Mouse (Mus musculus): ENCODE data around the gene Sap30.
"Not testable (repeated sequence)": the region's sequence is repeated elsewhere in the genome, so short reads cannot be mapped to it uniquely, and the experiment has no call there.

Gene Sap30

GRCm38 (mm10) chr8:57487441-57488155, at the start of gene Sap30:
Gene Sap30 (minus strand): TSS chr8:57487860.
- DNase-seq (ENCODE audit: low spot score) = peak; percentile 99

- no peak for DNase-seq (ENCODE audit: low spot score)
Observed at GRCm38 (mm10) chr8:57536167-57536566, 48.5 kb upstream of the Sap30 start.

GRCm38 (mm10) chr8:57534495-57534894, 46.8 kb upstream of the Sap30 start:
- no peak for DNase-seq (ENCODE audit: low spot score)

GRCm38 (mm10) chr8:57533106-57533505, 45.4 kb upstream of the Sap30 start:
- DNase-seq (ENCODE audit: low spot score) = no peak

GRCm38 (mm10) chr8:57532223-57532622, 44.6 kb upstream of the Sap30 start:
- DNase-seq (ENCODE audit: low spot score) = no peak

GRCm38 (mm10) chr8:57530666-57531349, 43.1 kb upstream of the Sap30 start:
- peak; percentile 67 for DNase-seq (ENCODE audit: low spot score)

- DNase-seq (ENCODE audit: low spot score) = no peak
Observed at GRCm38 (mm10) chr8:57530238-57530637, 42.6 kb upstream of the Sap30 start.

GRCm38 (mm10) chr8:57528036-57528435, 40.4 kb upstream of the Sap30 start:
- no peak for DNase-seq (ENCODE audit: low spot score)

- DNase-seq (ENCODE audit: low spot score) = no peak
Observed at GRCm38 (mm10) chr8:57520186-57520786, 32.6 kb upstream of the Sap30 start.

- no peak for DNase-seq (ENCODE audit: low spot score)
Observed at GRCm38 (mm10) chr8:57517723-57518122, 30.1 kb upstream of the Sap30 start.

GRCm38 (mm10) chr8:57516685-57517084, 29.0 kb upstream of the Sap30 start:
- DNase-seq (ENCODE audit: low spot score) = not testable (repeated sequence)

- DNase-seq (ENCODE audit: low spot score) = not testable (repeated sequence)
Observed at GRCm38 (mm10) chr8:57513178-57513661, 25.6 kb upstream of the Sap30 start.

- DNase-seq (ENCODE audit: low spot score) = no peak
Observed at GRCm38 (mm10) chr8:57512141-57513056, 24.7 kb upstream of the Sap30 start.

- DNase-seq (ENCODE audit: low spot score) = peak; percentile 99
Observed at GRCm38 (mm10) chr8:57511316-57512118, 23.9 kb upstream of the Sap30 start, which contains the start of gene Hmgb2. Gene Hmgb2 (plus strand): TSS chr8:57511907.

GRCm38 (mm10) chr8:57510791-57511315, 23.2 kb upstream of the Sap30 start:
- DNase-seq (ENCODE audit: low spot score) = no peak

- no peak for DNase-seq (ENCODE audit: low spot score)
Observed at GRCm38 (mm10) chr8:57508657-57509056, 21.0 kb upstream of the Sap30 start.

GRCm38 (mm10) chr8:57507556-57508063, 19.9 kb upstream of the Sap30 start:
- no peak for DNase-seq (ENCODE audit: low spot score)

GRCm38 (mm10) chr8:57505500-57505899, 17.8 kb upstream of the Sap30 start:
- not testable (repeated sequence) for DNase-seq (ENCODE audit: low spot score)

GRCm38 (mm10) chr8:57503641-57504040, 16.0 kb upstream of the Sap30 start:
- DNase-seq (ENCODE audit: low spot score) = peak; percentile 72

GRCm38 (mm10) chr8:57498847-57499511, 11.3 kb upstream of the Sap30 start:
- DNase-seq (ENCODE audit: low spot score) = no peak
